Mouse (Mus musculus): Measurements from ENCODE around the gene Hoxd10. TPM values are rescaled to one million over a fixed set of nuclear protein-coding genes. Genes with fewer than 3 reads are reported as not detected.
A peak's percentile ranks its signal among the peaks of the same experiment; 100 is the strongest.

Gene Hoxd10
- polyA plus RNA-seq, 1 experiment from 2014 or later = not detected

- no peak for TF ChIP-seq CTCF (IDR thresholded peaks at IDR 0.05; ENCODE audit: low read depth)
- Histone ChIP-seq H3K27me3 (ENCODE audit: insufficient read depth, low read length) (peaks cover 99% of the 10 kb centered on the region), H3K36me3 (ENCODE audit: insufficient read depth) (no peaks in the 10 kb centered on the region), H3K4me3 (ENCODE audit: low read depth, low read length) (peak overlapping the region; percentile 41), H3K4me2 (peak overlapping the region; percentile 75; the same call in 1 of the 2 replicates), H3K27ac (ENCODE audit: low read depth) (no peak overlapping the region), H3K9me3 (ENCODE audit: low read depth, low read length) (no peaks in the 10 kb centered on the region), H3K9ac (no peak overlapping the region), H3K4me1 (ENCODE audit: insufficient read depth) (no peaks in the 10 kb centered on the region)
- WGBS = 3% methylated on average over 36 of the region's 36 CpGs
- DNase-seq (no peak), ATAC-seq (ENCODE audit: insufficient read depth) (no peak)
Measured at GRCm38 (mm10) chr2:74667191-74667841, 24.4 kb upstream of the Hoxd10 start.

DNA sequence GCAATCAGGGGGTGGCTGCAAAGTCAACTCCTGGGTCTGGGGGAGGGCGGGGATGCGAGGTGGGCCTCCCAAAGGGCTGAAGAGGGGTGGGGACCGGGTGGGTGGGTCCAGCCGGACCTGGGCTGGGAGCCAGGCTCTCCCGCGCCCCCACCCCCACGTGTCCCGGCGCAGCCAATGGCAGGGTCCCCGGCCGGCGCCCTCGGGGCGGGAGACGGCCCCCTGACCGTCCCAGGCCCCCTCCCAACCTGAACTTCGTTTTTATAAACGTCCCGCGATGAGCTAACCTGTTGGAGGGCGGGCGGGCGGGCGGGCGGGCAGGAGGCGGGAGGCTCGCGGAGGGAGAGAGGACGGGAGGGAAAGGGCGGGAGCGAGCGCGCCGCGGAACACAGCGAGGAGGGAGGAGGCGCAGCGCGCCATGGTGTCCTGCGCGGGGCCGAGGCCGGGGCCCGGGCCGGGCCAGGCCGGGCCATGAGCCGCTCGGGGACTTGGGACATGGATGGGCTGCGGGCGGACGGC is 23.8 kb upstream of the Hoxd10 start, which contains the start of gene Hoxd13:
Gene Hoxd13, plus strand, starts transcription at position 469 of the 516 bp plus-strand sequence.
- Histone ChIP-seq H3K4me3 (ENCODE audit: low read depth, low read length) (peak within 1 kb of the TSS; percentile 41), H3K27ac (ENCODE audit: low read depth) (no peak within 1 kb of the TSS), H3K4me1 (ENCODE audit: insufficient read depth) (no peaks in the 10 kb centered on the region), H3K9ac (no peak within 1 kb of the TSS; the same call in 1 of the 2 replicates), H3K27me3 (ENCODE audit: insufficient read depth, low read length) (peaks cover 99% of the 10 kb centered on the region), H3K9me3 (ENCODE audit: low read depth, low read length) (no peaks in the 10 kb centered on the region), H3K36me3 (ENCODE audit: insufficient read depth) (no peaks in the 10 kb centered on the region), H3K4me2 (peak within 1 kb of the TSS; percentile 75)
- peak; percentile 67; the same call in 1 of the 2 replicates for ATAC-seq (ENCODE audit: insufficient read depth)
- DNase-seq = no peak
- no peak for TF ChIP-seq CTCF (IDR thresholded peaks at IDR 0.05; ENCODE audit: low read depth)
- under 1% methylated on average over 38 of the region's 51 CpGs for WGBS

- Histone ChIP-seq H3K4me1 (ENCODE audit: insufficient read depth) (no peaks in the 10 kb centered on the region), H3K36me3 (ENCODE audit: insufficient read depth) (no peaks in the 10 kb centered on the region), H3K9ac (no peak overlapping the region; the same call in 1 of the 2 replicates), H3K27ac (ENCODE audit: low read depth) (no peak overlapping the region), H3K4me2 (peak overlapping the region; percentile 75), H3K27me3 (ENCODE audit: insufficient read depth, low read length) (peaks cover 99% of the 10 kb centered on the region), H3K9me3 (ENCODE audit: low read depth, low read length) (no peaks in the 10 kb centered on the region), H3K4me3 (ENCODE audit: low read depth, low read length) (peak overlapping the region; percentile 41)
- no peak for TF ChIP-seq CTCF (IDR thresholded peaks at IDR 0.05; ENCODE audit: low read depth)
- DNase-seq = no peak
- peak; percentile 33 for ATAC-seq (ENCODE audit: insufficient read depth)
- under 1% methylated on average over 69 of the region's 74 CpGs for WGBS
Measured at GRCm38 (mm10) chr2:74668370-74669229, 23.1 kb upstream of the Hoxd10 start.

- Histone ChIP-seq H3K4me3 (ENCODE audit: low read depth, low read length) (no peak overlapping the region), H3K9ac (no peak overlapping the region), H3K27ac (ENCODE audit: low read depth) (no peak overlapping the region), H3K4me1 (ENCODE audit: insufficient read depth) (no peaks in the 10 kb centered on the region), H3K27me3 (ENCODE audit: insufficient read depth, low read length) (peaks cover 99% of the 10 kb centered on the region), H3K36me3 (ENCODE audit: insufficient read depth) (no peaks in the 10 kb centered on the region), H3K4me2 (no peak overlapping the region), H3K9me3 (ENCODE audit: low read depth, low read length) (no peaks in the 10 kb centered on the region)
- WGBS = 1% methylated on average over 3 of the region's 3 CpGs
- no peak for DNase-seq
- TF ChIP-seq CTCF (IDR thresholded peaks at IDR 0.05; ENCODE audit: low read depth) = no peak
- no peak for ATAC-seq (ENCODE audit: insufficient read depth)
Measured at GRCm38 (mm10) chr2:74669230-74669578, 22.5 kb upstream of the Hoxd10 start.

DNA sequence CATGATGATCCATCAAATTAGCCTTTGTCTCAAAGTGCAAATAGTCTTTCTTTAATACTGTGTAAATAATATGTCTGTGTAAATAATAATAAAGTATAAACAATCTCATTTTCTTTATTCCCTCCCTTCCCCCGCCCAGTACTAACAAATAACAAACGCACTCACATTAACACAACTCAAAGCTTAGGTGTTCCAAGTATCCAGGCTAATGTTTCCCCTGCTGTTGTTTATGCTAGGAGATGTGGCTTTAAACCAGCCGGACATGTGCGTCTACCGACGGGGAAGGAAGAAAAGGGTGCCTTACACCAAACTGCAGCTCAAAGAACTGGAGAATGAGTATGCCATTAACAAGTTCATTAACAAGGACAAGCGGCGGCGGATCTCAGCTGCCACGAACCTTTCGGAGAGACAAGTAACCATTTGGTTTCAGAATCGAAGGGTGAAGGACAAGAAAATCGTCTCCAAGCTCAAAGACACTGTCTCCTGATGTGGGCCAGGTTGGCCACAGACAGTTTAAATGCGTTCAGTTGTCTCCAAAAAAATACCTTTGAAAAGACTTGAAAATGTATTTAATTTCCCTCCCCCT is 22.0 kb upstream of the Hoxd10 start:
- no peak overlapping the region for H3K4me3 ChIP-seq (ENCODE audit: low read depth, low read length)
- no peaks in the 10 kb centered on the region for H3K36me3 ChIP-seq (ENCODE audit: insufficient read depth)
- no peak overlapping the region for H3K4me2 ChIP-seq
- no peak overlapping the region for H3K9ac ChIP-seq
- no peak for DNase-seq
- no peak overlapping the region for H3K27ac ChIP-seq (ENCODE audit: low read depth)
- peaks cover 99% of the 10 kb centered on the region for H3K27me3 ChIP-seq (ENCODE audit: insufficient read depth, low read length)
- no peak for TF ChIP-seq CTCF (IDR thresholded peaks at IDR 0.05; ENCODE audit: low read depth)
- H3K9me3 ChIP-seq (ENCODE audit: low read depth, low read length) = no peaks in the 10 kb centered on the region
- ATAC-seq (ENCODE audit: insufficient read depth) = no peak
- H3K4me1 ChIP-seq (ENCODE audit: insufficient read depth) = no peaks in the 10 kb centered on the region
- 1% methylated on average over 14 of the region's 14 CpGs for WGBS

- TF ChIP-seq CTCF (IDR thresholded peaks at IDR 0.05; ENCODE audit: low read depth) = no peak
- peaks cover 100% of the 10 kb centered on the region for H3K27me3 ChIP-seq (ENCODE audit: insufficient read depth, low read length)
- no peak for ATAC-seq (ENCODE audit: insufficient read depth)
Measured at GRCm38 (mm10) chr2:74670632-74671188, 21.0 kb upstream of the Hoxd10 start.

More at GRCm38 (mm10) chr2:74670632-74671188, 21.0 kb upstream of the Hoxd10 start:
- no peak for DNase-seq
- Histone ChIP-seq H3K4me3 (ENCODE audit: low read depth, low read length) (no peak overlapping the region), H3K27ac (ENCODE audit: low read depth) (no peak overlapping the region), H3K9ac (no peak overlapping the region), H3K36me3 (ENCODE audit: insufficient read depth) (no peaks in the 10 kb centered on the region), H3K4me1 (ENCODE audit: insufficient read depth) (no peaks in the 10 kb centered on the region), H3K4me2 (no peak overlapping the region), H3K9me3 (ENCODE audit: low read depth, low read length) (no peaks in the 10 kb centered on the region)
- 6% methylated on average over 3 of the region's 3 CpGs for WGBS

Data from lung, embryonic 14.5 days (tissue).